ENCODE assay signal across 8 mouse cellular contexts in the genomic region with DNA sequence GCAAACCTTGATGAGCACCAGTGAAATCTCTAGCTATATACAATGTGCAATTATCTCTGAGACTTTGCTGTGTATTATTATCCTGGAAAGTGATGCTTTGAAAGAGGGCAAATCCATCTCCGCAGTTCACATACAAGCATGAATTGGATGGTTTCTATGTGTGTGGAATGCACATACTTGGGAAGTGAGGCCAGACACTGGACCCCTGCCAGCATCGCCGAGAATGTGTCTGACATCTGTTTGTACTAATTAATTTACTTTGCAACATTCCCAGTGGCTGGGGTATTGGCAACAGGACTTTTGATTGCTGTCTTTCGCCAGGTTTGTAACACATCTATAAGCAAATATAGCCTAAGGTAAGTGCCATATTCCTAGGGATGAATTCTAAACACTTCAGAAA.
A peak's percentile ranks its signal among the peaks of the same experiment; 100 is the strongest.
DNase-seq lines count a peak whose midpoint lies in the region.

No protein-coding gene starts in this region.

- peak; percentile 4 for DNase-seq in adrenal gland, postnatal 10 days
- no peak for DNase-seq in adrenal gland, adult 18-20 months (ENCODE audit: low spot score in 2 of 2)
- DNase-seq in kidney, adult 9 months: peak; percentile 3
- DNase-seq in kidney, adult 8-10 months: no peak
- DNase-seq in cerebellum, postnatal 25 days: peak; percentile 35 to 56
- DNase-seq in kidney, postnatal 4 days: peak; percentile 61 to 65
- no peak for DNase-seq in ovary, postnatal 14 days (ENCODE audit: low spot score)
- DNase-seq in urinary bladder, postnatal 14 days (ENCODE audit: low spot score): no peak

Comparison
In these comparisons a context has a peak if more than half of its experiments do, and no peak if none do; other contexts are left out.
1. DNase-seq: peak in adrenal gland, postnatal 10 days (single experiment), kidney, adult 9 months (single experiment), cerebellum, postnatal 25 days (2 of 2) and kidney, postnatal 4 days (2 of 2); none in adrenal gland, adult 18-20 months (0 of 2), kidney, adult 8-10 months (0 of 2), ovary, postnatal 14 days (single experiment) and urinary bladder, postnatal 14 days (single experiment).